Mouse (Mus musculus): ENCODE results near the gene Fgfr2. TPM values are rescaled to one million over a fixed set of nuclear protein-coding genes. Genes with fewer than 3 reads are reported as not detected.

Gene Fgfr2
- polyA plus RNA-seq, 2 experiments from 2014 or later, result not detected

GRCm38 (mm10) chr7:132882343-132882742, 240.8 kb downstream of the Fgfr2 start:
- ATAC-seq, result peak; percentile 47

- ATAC-seq, result no peak
Measured at GRCm38 (mm10) chr7:132880276-132880675, 242.9 kb downstream of the Fgfr2 start.

GRCm38 (mm10) chr7:132875391-132876086, 247.6 kb downstream of the Fgfr2 start:
- ATAC-seq, result no peak

- ATAC-seq, result no peak
Measured at GRCm38 (mm10) chr7:132873043-132873442, 250.1 kb downstream of the Fgfr2 start.

GRCm38 (mm10) chr7:132866316-132866715, 256.8 kb downstream of the Fgfr2 start:
- ATAC-seq, result no peak

- peak; percentile 98 for ATAC-seq
Measured at GRCm38 (mm10) chr7:132859042-132859958, 263.9 kb downstream of the Fgfr2 start, which contains the start of gene Abraxas2. Gene Abraxas2, plus strand, starts transcription at chr7:132859225.

GRCm38 (mm10) chr7:132858043-132858608, 265.0 kb downstream of the Fgfr2 start:
- ATAC-seq, result no peak

GRCm38 (mm10) chr7:132856083-132856482, 267.1 kb downstream of the Fgfr2 start:
- no peak for ATAC-seq

GRCm38 (mm10) chr7:132853946-132854345, 269.2 kb downstream of the Fgfr2 start:
- ATAC-seq, result no peak

GRCm38 (mm10) chr7:132853361-132853760, 269.8 kb downstream of the Fgfr2 start:
- no peak for ATAC-seq

- ATAC-seq, result peak; percentile 89
Measured at GRCm38 (mm10) chr7:132852173-132852844, 270.8 kb downstream of the Fgfr2 start, which contains the start of gene Eef1akmt2. Gene Eef1akmt2, minus strand, starts transcription at chr7:132852673.

GRCm38 (mm10) chr7:132843152-132843551, 280.0 kb downstream of the Fgfr2 start:
- ATAC-seq, result no peak

- no peak for ATAC-seq
Measured at GRCm38 (mm10) chr7:132842455-132842854, 280.7 kb downstream of the Fgfr2 start.

GRCm38 (mm10) chr7:132841287-132841686, 281.9 kb downstream of the Fgfr2 start:
- ATAC-seq, result no peak

GRCm38 (mm10) chr7:132830955-132831354, 292.2 kb downstream of the Fgfr2 start:
- ATAC-seq, result no peak

- ATAC-seq, result peak; percentile 75
Measured at GRCm38 (mm10) chr7:132824346-132825022, 298.7 kb downstream of the Fgfr2 start.

- ATAC-seq, result no peak
Measured at GRCm38 (mm10) chr7:132823832-132824231, 299.3 kb downstream of the Fgfr2 start.

- ATAC-seq, result no peak
Measured at GRCm38 (mm10) chr7:132820692-132821091, 302.5 kb downstream of the Fgfr2 start.

- no peak for ATAC-seq
Measured at GRCm38 (mm10) chr7:132817056-132817455, 306.1 kb downstream of the Fgfr2 start.

- no peak for ATAC-seq
Measured at GRCm38 (mm10) chr7:132816528-132816927, 306.6 kb downstream of the Fgfr2 start.

- no peak for ATAC-seq
Measured at GRCm38 (mm10) chr7:132815081-132815480, 308.1 kb downstream of the Fgfr2 start.

GRCm38 (mm10) chr7:132814089-132814450, 309.1 kb downstream of the Fgfr2 start:
- peak; percentile 3 for ATAC-seq

Measured in CD4-positive, CD25-positive, alpha-beta regulatory T cell, adult 4 months (primary cell).